Mouse (Mus musculus) midbrain, embryonic 12.5 days (tissue): ENCODE results near the gene Bet1l. TPM values are rescaled to one million over a fixed set of nuclear protein-coding genes. Genes with fewer than 3 reads are reported as not detected.

ENCODE experiments used
- ATAC-seq: fragments of 200-750 bp; cut with Nextera tagmentation; 2 replicates; pipeline ENCODE4 v1.8.0; 2017; ENCODE audit warnings: low read depth, moderate TSS enrichment, moderate library complexity; ENCODE audit not compliant: low FRiP score
- H3K27ac ChIP-seq: fragments of 300-500 bp; sonication (generic); replicated peaks from 2 replicates; pipeline ENCODE4 v1.5.1; 2016; ENCODE audit warnings: mild to moderate bottlenecking
- H3K27me3 ChIP-seq: fragments of 300-500 bp; sonication (generic); 2 replicates; pipeline ENCODE4 v1.6.1; 2016; ENCODE audit warnings: mild to moderate bottlenecking
- H3K36me3 ChIP-seq: fragments of 300-500 bp; sonication (generic); 2 replicates; pipeline ENCODE4 v1.6.1; 2016
- H3K4me1 ChIP-seq: fragments of 300-500 bp; sonication (generic); 2 replicates; pipeline ENCODE4 v1.6.1; 2016
- H3K4me2 ChIP-seq: fragments of 300-500 bp; sonication (generic); replicated peaks from 2 replicates; pipeline ENCODE4 v1.6.1; 2016; ENCODE audit warnings: mild to moderate bottlenecking, moderate library complexity
- H3K4me3 ChIP-seq: fragments of 300-500 bp; sonication (generic); 2 replicates; pipeline ENCODE4 v1.5.1; 2016; ENCODE audit warnings: mild to moderate bottlenecking
- H3K9ac ChIP-seq: fragments of 300-500 bp; sonication (generic); replicated peaks from 2 replicates; pipeline ENCODE4 v1.6.1; 2016; ENCODE audit warnings: mild to moderate bottlenecking, moderate library complexity
- H3K9me3 ChIP-seq: fragments of 300-500 bp; sonication (generic); 2 replicates; pipeline ENCODE4 v1.6.1; 2016; ENCODE audit warnings: mild to moderate bottlenecking
- WGBS: fragments of 180-500 bp; shearing (Covaris S2); methylation state at CpG from one replicate; pipeline ENCODE4 v1.1.7; 2016; 5-methylcytosine and 5-hydroxymethylcytosine counted together
- polyA plus RNA-seq: library from polyadenylated mRNA; unstranded; fragments of >200 nt; fragmentation: Nextera tagmentation; extraction: Ambion mirVana; gene quantifications from 2 replicates; pipeline ENCODE4 v1.2.1, GENCODE M21; 2016

Gene Bet1l
- polyA plus RNA-seq, 1 experiment from 2014 or later = 30.9 TPM

- H3K27ac ChIP-seq = no peak overlapping the region
- H3K27me3 ChIP-seq = peaks cover 46% of the 10 kb centered on the region
- no peak for ATAC-seq
- H3K4me1 ChIP-seq = no peaks in the 10 kb centered on the region
- 76% methylated on average over 7 of the region's 7 CpGs for WGBS
- no peaks in the 10 kb centered on the region for H3K9me3 ChIP-seq
- no peak overlapping the region for H3K4me3 ChIP-seq
- no peaks in the 10 kb centered on the region for H3K36me3 ChIP-seq
- no peak overlapping the region for H3K9ac ChIP-seq
- H3K4me2 ChIP-seq = no peak overlapping the region
Measured at GRCm38 (mm10) chr7:140843806-140844205, 13.6 kb downstream of the Bet1l start.

GRCm38 (mm10) chr7:140840750-140841735, 16.3 kb downstream of the Bet1l start:
- WGBS = 40% methylated on average over 19 of the region's 19 CpGs
- no peak overlapping the region for H3K27ac ChIP-seq
- no peaks in the 10 kb centered on the region for H3K4me1 ChIP-seq
- H3K9ac ChIP-seq = no peak overlapping the region
- no peak overlapping the region for H3K4me2 ChIP-seq
- no peak for ATAC-seq
- H3K4me3 ChIP-seq = no peak overlapping the region
- no peaks in the 10 kb centered on the region for H3K9me3 ChIP-seq
- H3K36me3 ChIP-seq = no peaks in the 10 kb centered on the region
- peaks cover 55% of the 10 kb centered on the region for H3K27me3 ChIP-seq

- Histone ChIP-seq H3K36me3 (no peaks in the 10 kb centered on the region), H3K4me1 (no peaks in the 10 kb centered on the region), H3K27ac (no peak overlapping the region), H3K4me3 (no peak overlapping the region), H3K9me3 (no peaks in the 10 kb centered on the region), H3K9ac (no peak overlapping the region), H3K4me2 (no peak overlapping the region), H3K27me3 (peaks cover 61% of the 10 kb centered on the region)
- no peak for ATAC-seq
- 68% methylated on average over 5 of the region's 5 CpGs for WGBS
Measured at GRCm38 (mm10) chr7:140839556-140839955, 17.8 kb downstream of the Bet1l start.

GRCm38 (mm10) chr7:140836243-140837115, 20.9 kb downstream of the Bet1l start:
- no peak for ATAC-seq
- H3K4me1 ChIP-seq = no peaks in the 10 kb centered on the region
- H3K27ac ChIP-seq = no peak overlapping the region
- WGBS = 87% methylated on average over 9 of the region's 9 CpGs
- no peak overlapping the region for H3K4me3 ChIP-seq
- no peaks in the 10 kb centered on the region for H3K9me3 ChIP-seq
- no peak overlapping the region for H3K9ac ChIP-seq
- peaks cover 33% of the 10 kb centered on the region; the same call in 1 of the 2 replicates for H3K27me3 ChIP-seq
- H3K36me3 ChIP-seq = no peaks in the 10 kb centered on the region
- H3K4me2 ChIP-seq = no peak overlapping the region

- Histone ChIP-seq H3K27ac (no peak overlapping the region), H3K9ac (no peak overlapping the region)
- WGBS = 82% methylated on average over 2 of the region's 2 CpGs
Measured at GRCm38 (mm10) chr7:140835758-140836087, 21.7 kb downstream of the Bet1l start.

GRCm38 (mm10) chr7:140834968-140835757, 22.2 kb downstream of the Bet1l start, which contains the start of gene Urah:
Gene Urah (plus strand): TSS chr7:140835018.
- H3K9me3 ChIP-seq = no peaks in the 10 kb centered on the region
- H3K27me3 ChIP-seq = peaks cover 20% of the 10 kb centered on the region; the same call in 1 of the 2 replicates
- H3K9ac ChIP-seq = no peak within 1 kb of the TSS
- H3K4me3 ChIP-seq = no peak within 1 kb of the TSS
- H3K27ac ChIP-seq = no peak within 1 kb of the TSS
- H3K36me3 ChIP-seq = no peaks in the 10 kb centered on the region
- H3K4me2 ChIP-seq = no peak within 1 kb of the TSS
- no peak for ATAC-seq
- WGBS = 51% methylated on average over 20 of the region's 20 CpGs
- H3K4me1 ChIP-seq = no peaks in the 10 kb centered on the region

More at GRCm38 (mm10) chr7:140835758-140836087, 21.7 kb downstream of the Bet1l start:
- peaks cover 25% of the 10 kb centered on the region; the same call in 1 of the 2 replicates for H3K27me3 ChIP-seq
- H3K4me1 ChIP-seq = no peaks in the 10 kb centered on the region
- no peak for ATAC-seq
- no peak overlapping the region for H3K4me2 ChIP-seq
- H3K4me3 ChIP-seq = no peak overlapping the region
- no peaks in the 10 kb centered on the region for H3K36me3 ChIP-seq
- H3K9me3 ChIP-seq = no peaks in the 10 kb centered on the region

- Histone ChIP-seq H3K9ac (no peak overlapping the region), H3K36me3 (no peaks in the 10 kb centered on the region), H3K27ac (no peak overlapping the region), H3K9me3 (no peaks in the 10 kb centered on the region), H3K4me1 (no peaks in the 10 kb centered on the region), H3K27me3 (peaks cover 10% of the 10 kb centered on the region; the same call in 1 of the 2 replicates), H3K4me3 (no peak overlapping the region), H3K4me2 (no peak overlapping the region)
- 80% methylated on average over 4 of the region's 4 CpGs for WGBS
- ATAC-seq = no peak
Measured at GRCm38 (mm10) chr7:140833341-140833740, 24.0 kb downstream of the Bet1l start.

- no peak overlapping the region for H3K4me2 ChIP-seq
- H3K36me3 ChIP-seq = no peaks in the 10 kb centered on the region
- H3K9ac ChIP-seq = no peak overlapping the region
- no peaks in the 10 kb centered on the region for H3K4me1 ChIP-seq
- H3K27ac ChIP-seq = no peak overlapping the region
- H3K9me3 ChIP-seq = no peaks in the 10 kb centered on the region
- 80% methylated on average over 6 of the region's 6 CpGs for WGBS
- ATAC-seq = no peak
- 0 out of 2 replicates have a peak, but pooled peaks cover 6% of the 10 kb centered on the region for H3K27me3 ChIP-seq
- H3K4me3 ChIP-seq = no peak overlapping the region
Measured at GRCm38 (mm10) chr7:140831447-140831846, 25.9 kb downstream of the Bet1l start.

- no peak overlapping the region for H3K4me2 ChIP-seq
- no peaks in the 10 kb centered on the region for H3K36me3 ChIP-seq
- WGBS = 51% methylated on average over 8 of the region's 8 CpGs
- H3K4me1 ChIP-seq = no peaks in the 10 kb centered on the region
- H3K27ac ChIP-seq = no peak overlapping the region
- no peaks in the 10 kb centered on the region for H3K9me3 ChIP-seq
- no peaks in the 10 kb centered on the region; the same call in 1 of the 2 replicates for H3K27me3 ChIP-seq
- no peak overlapping the region for H3K4me3 ChIP-seq
- ATAC-seq = no peak
- no peak overlapping the region for H3K9ac ChIP-seq
Measured at GRCm38 (mm10) chr7:140828171-140828881, 29.1 kb downstream of the Bet1l start.

GRCm38 (mm10) chr7:140822731-140823130, 34.6 kb downstream of the Bet1l start:
- Histone ChIP-seq H3K36me3 (no peaks in the 10 kb centered on the region), H3K4me2 (no peak overlapping the region), H3K27me3 (no peaks in the 10 kb centered on the region; the same call in 1 of the 2 replicates), H3K9ac (no peak overlapping the region), H3K4me1 (no peaks in the 10 kb centered on the region; the same call in 1 of the 2 replicates), H3K4me3 (no peak overlapping the region), H3K27ac (no peak overlapping the region), H3K9me3 (no peaks in the 10 kb centered on the region)
- no peak for ATAC-seq
- 86% methylated on average over 4 of the region's 4 CpGs for WGBS
